Mouse (Mus musculus) lung, embryonic 15.5 days (tissue): ENCODE measurements around the gene Paqr3. TPM values are rescaled to one million over a fixed set of nuclear protein-coding genes. Genes with fewer than 3 reads are reported as not detected.

Source experiments
- ATAC-seq: fragments of 200-750 bp; cut with Nextera tagmentation; 2 replicates; pipeline ENCODE4 v1.8.0; 2017; ENCODE audit warnings: moderate number of reproducible peaks, borderline replicate concordance; ENCODE audit not compliant: low FRiP score, low TSS enrichment; ENCODE audit errors: extremely low read depth
- H3K27ac ChIP-seq: fragments of 300-500 bp; sonication (generic); 2 replicates; pipeline ENCODE4 v1.5.1; 2015; ENCODE audit warnings: moderate library complexity, mild to moderate bottlenecking, inconsistent platforms
- H3K27me3 ChIP-seq: fragments of 300-500 bp; sonication (generic); 2 replicates; pipeline ENCODE4 v1.6.1; 2015; ENCODE audit warnings: inconsistent platforms
- H3K36me3 ChIP-seq: fragments of 300-500 bp; sonication (generic); 2 replicates; pipeline ENCODE4 v1.6.1; 2015; ENCODE audit warnings: inconsistent platforms
- H3K4me1 ChIP-seq: fragments of 300-500 bp; sonication (generic); 2 replicates; pipeline ENCODE4 v1.6.1; 2015; ENCODE audit warnings: inconsistent platforms
- H3K4me2 ChIP-seq: fragments of 300-500 bp; sonication (generic); 2 replicates; pipeline ENCODE4 v1.6.1; 2015; ENCODE audit warnings: inconsistent platforms, mild to moderate bottlenecking, moderate library complexity
- H3K4me3 ChIP-seq: fragments of 300-500 bp; sonication (generic); 2 replicates; pipeline ENCODE4 v1.5.1; 2015; ENCODE audit warnings: mild to moderate bottlenecking, inconsistent platforms
- H3K9ac ChIP-seq: fragments of 300-500 bp; sonication (generic); 2 replicates; pipeline ENCODE4 v1.6.1; 2015; ENCODE audit warnings: inconsistent platforms
- H3K9me3 ChIP-seq: fragments of 300-500 bp; sonication (generic); 2 replicates; pipeline ENCODE4 v1.6.1; 2016; ENCODE audit warnings: inconsistent platforms
- WGBS: fragments of 180-500 bp; shearing (Covaris S2); methylation state at CpG from one replicate; pipeline ENCODE4 v1.1.7; 2015; 5-methylcytosine and 5-hydroxymethylcytosine counted together
- polyA plus RNA-seq: library from polyadenylated mRNA; unstranded; fragments of >200 nt; fragmentation: Nextera tagmentation; extraction: Ambion mirVana; gene quantifications from 2 replicates; pipeline ENCODE4 v1.2.1, GENCODE M21; 2015

Gene Paqr3
- polyA plus RNA-seq, 1 experiment from 2014 or later, result 2.4 TPM

GRCm38 (mm10) chr5:97083701-97084100, 27.7 kb downstream of the Paqr3 start:
- 72% methylated on average over 6 of the region's 6 CpGs for WGBS
- Histone ChIP-seq H3K9ac (no peak overlapping the region), H3K4me1 (no peaks in the 10 kb centered on the region), H3K27me3 (no peaks in the 10 kb centered on the region), H3K4me2 (no peak overlapping the region), H3K9me3 (no peaks in the 10 kb centered on the region), H3K4me3 (no peak overlapping the region), H3K36me3 (peaks cover 11% of the 10 kb centered on the region), H3K27ac (no peak overlapping the region)
- no peak for ATAC-seq

- Histone ChIP-seq H3K27ac (no peak overlapping the region), H3K9ac (no peak overlapping the region), H3K4me2 (no peak overlapping the region), H3K27me3 (no peaks in the 10 kb centered on the region), H3K9me3 (no peaks in the 10 kb centered on the region), H3K36me3 (no peaks in the 10 kb centered on the region), H3K4me3 (no peak overlapping the region), H3K4me1 (no peaks in the 10 kb centered on the region)
- no peak for ATAC-seq
- 57% methylated on average over 3 of the region's 3 CpGs for WGBS
These were observed 29.9 kb downstream of the Paqr3 start for GRCm38 (mm10) chr5:97081481-97081880.

GRCm38 (mm10) chr5:97078641-97079040, 32.8 kb downstream of the Paqr3 start:
- 59% methylated on average over 5 of the region's 5 CpGs for WGBS
- no peaks in the 10 kb centered on the region for H3K4me1 ChIP-seq

GRCm38 (mm10) chr5:97077676-97078075, 33.7 kb downstream of the Paqr3 start:
- no peak overlapping the region for H3K4me3 ChIP-seq
- H3K9me3 ChIP-seq, result no peaks in the 10 kb centered on the region
- H3K4me2 ChIP-seq, result no peak overlapping the region
- H3K27ac ChIP-seq, result no peak overlapping the region
- WGBS, result 66% methylated on average over 7 of the region's 7 CpGs
- no peaks in the 10 kb centered on the region for H3K27me3 ChIP-seq
- no peaks in the 10 kb centered on the region for H3K4me1 ChIP-seq
- ATAC-seq, result no peak
- no peak overlapping the region for H3K9ac ChIP-seq
- no peaks in the 10 kb centered on the region for H3K36me3 ChIP-seq

More at GRCm38 (mm10) chr5:97078641-97079040, 32.8 kb downstream of the Paqr3 start:
- no peak for ATAC-seq
- Histone ChIP-seq H3K36me3 (no peaks in the 10 kb centered on the region), H3K4me2 (no peak overlapping the region), H3K27ac (no peak overlapping the region), H3K27me3 (no peaks in the 10 kb centered on the region), H3K9ac (no peak overlapping the region), H3K4me3 (no peak overlapping the region), H3K9me3 (no peaks in the 10 kb centered on the region)

- Histone ChIP-seq H3K27me3 (no peaks in the 10 kb centered on the region), H3K9ac (no peak overlapping the region), H3K9me3 (no peaks in the 10 kb centered on the region), H3K27ac (no peak overlapping the region), H3K4me2 (no peak overlapping the region), H3K4me1 (no peaks in the 10 kb centered on the region), H3K4me3 (no peak overlapping the region), H3K36me3 (no peaks in the 10 kb centered on the region)
- WGBS, result 89% methylated on average over 5 of the region's 5 CpGs
- ATAC-seq, result no peak
These were observed 35.2 kb downstream of the Paqr3 start for GRCm38 (mm10) chr5:97076167-97076566.

GRCm38 (mm10) chr5:97075476-97076151, 35.8 kb downstream of the Paqr3 start:
- WGBS, result 88% methylated on average over 11 of the region's 11 CpGs
- Histone ChIP-seq H3K36me3 (no peaks in the 10 kb centered on the region), H3K4me2 (no peak overlapping the region), H3K27me3 (no peaks in the 10 kb centered on the region), H3K9ac (no peak overlapping the region), H3K9me3 (no peaks in the 10 kb centered on the region), H3K27ac (no peak overlapping the region), H3K4me1 (no peaks in the 10 kb centered on the region), H3K4me3 (no peak overlapping the region)
- ATAC-seq, result no peak

GRCm38 (mm10) chr5:97065746-97066145, 45.6 kb downstream of the Paqr3 start:
- H3K9ac ChIP-seq, result no peak overlapping the region
- ATAC-seq, result no peak
- WGBS, result 76% methylated on average over 4 of the region's 4 CpGs
- peaks cover 30% of the 10 kb centered on the region; the same call in 1 of the 2 replicates for H3K36me3 ChIP-seq
- H3K27ac ChIP-seq, result no peak overlapping the region
- H3K27me3 ChIP-seq, result no peaks in the 10 kb centered on the region
- no peak overlapping the region for H3K4me2 ChIP-seq
- no peaks in the 10 kb centered on the region for H3K4me1 ChIP-seq
- no peaks in the 10 kb centered on the region for H3K9me3 ChIP-seq
- H3K4me3 ChIP-seq, result no peak overlapping the region

- 44% methylated on average over 1 of the region's 1 CpGs for WGBS
- no peak overlapping the region for H3K9ac ChIP-seq
- H3K9me3 ChIP-seq, result no peaks in the 10 kb centered on the region
- no peaks in the 10 kb centered on the region for H3K4me1 ChIP-seq
- ATAC-seq, result no peak
- no peaks in the 10 kb centered on the region for H3K27me3 ChIP-seq
- peaks cover 24% of the 10 kb centered on the region; the same call in 1 of the 2 replicates for H3K36me3 ChIP-seq
- no peak overlapping the region for H3K27ac ChIP-seq
- no peak overlapping the region for H3K4me3 ChIP-seq
- no peak overlapping the region for H3K4me2 ChIP-seq
These were observed 49.4 kb downstream of the Paqr3 start for GRCm38 (mm10) chr5:97062041-97062440.

GRCm38 (mm10) chr5:97060864-97061263, 50.5 kb downstream of the Paqr3 start:
- Histone ChIP-seq H3K27ac (no peak overlapping the region), H3K9ac (no peak overlapping the region), H3K4me1 (no peaks in the 10 kb centered on the region), H3K27me3 (no peaks in the 10 kb centered on the region), H3K36me3 (peaks cover 21% of the 10 kb centered on the region; the same call in 1 of the 2 replicates), H3K9me3 (no peaks in the 10 kb centered on the region), H3K4me3 (no peak overlapping the region), H3K4me2 (no peak overlapping the region)
- ATAC-seq, result no peak
- WGBS, result 73% methylated on average over 3 of the region's 3 CpGs

- Histone ChIP-seq H3K9me3 (no peaks in the 10 kb centered on the region), H3K27ac (no peak overlapping the region), H3K27me3 (no peaks in the 10 kb centered on the region), H3K36me3 (peaks cover 18% of the 10 kb centered on the region; the same call in 1 of the 2 replicates), H3K4me1 (no peaks in the 10 kb centered on the region), H3K9ac (no peak overlapping the region), H3K4me2 (no peak overlapping the region), H3K4me3 (no peak overlapping the region)
- no peak for ATAC-seq
- WGBS, result 78% methylated on average over 12 of the region's 12 CpGs
These were observed 54.5 kb downstream of the Paqr3 start for GRCm38 (mm10) chr5:97056791-97057450.

- no peak for ATAC-seq
- Histone ChIP-seq H3K4me3 (no peak overlapping the region), H3K27ac (no peak overlapping the region), H3K4me2 (no peak overlapping the region), H3K9me3 (no peaks in the 10 kb centered on the region), H3K36me3 (peaks cover 17% of the 10 kb centered on the region; the same call in 1 of the 2 replicates), H3K9ac (no peak overlapping the region), H3K4me1 (no peaks in the 10 kb centered on the region), H3K27me3 (no peaks in the 10 kb centered on the region)
- 82% methylated on average over 3 of the region's 3 CpGs for WGBS
These were observed 55.0 kb downstream of the Paqr3 start for GRCm38 (mm10) chr5:97056359-97056758.

GRCm38 (mm10) chr5:97055511-97056068, 55.8 kb downstream of the Paqr3 start:
- no peaks in the 10 kb centered on the region for H3K9me3 ChIP-seq
- no peak overlapping the region for H3K4me2 ChIP-seq
- H3K27ac ChIP-seq, result no peak overlapping the region
- no peaks in the 10 kb centered on the region for H3K4me1 ChIP-seq
- no peaks in the 10 kb centered on the region for H3K27me3 ChIP-seq
- H3K36me3 ChIP-seq, result peaks cover 17% of the 10 kb centered on the region; the same call in 1 of the 2 replicates
- no peak overlapping the region for H3K4me3 ChIP-seq
- 0% methylated on average over 1 of the region's 1 CpGs for WGBS
- ATAC-seq, result no peak
- H3K9ac ChIP-seq, result no peak overlapping the region
